ENCODE assay signal across 10 mouse cellular contexts in the genomic region with DNA sequence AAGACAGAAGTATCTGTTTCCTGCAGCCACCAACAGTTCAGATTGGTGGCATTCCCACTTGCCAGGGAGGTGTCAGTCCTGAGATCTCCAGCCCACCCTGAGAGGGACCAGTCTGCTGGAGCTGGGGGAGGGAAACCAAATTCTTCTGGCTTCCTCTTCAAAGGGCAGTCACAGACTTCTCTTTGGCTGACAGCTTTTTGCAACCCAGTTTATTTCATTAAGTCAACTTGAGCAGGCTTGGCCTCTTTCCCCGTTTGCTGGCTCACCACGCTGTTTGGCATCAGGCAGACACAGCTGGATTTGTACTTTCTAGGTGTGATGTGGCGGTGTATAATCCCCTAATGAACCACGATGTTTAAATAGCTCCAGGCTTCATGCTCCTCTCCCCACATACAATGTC.
A peak's percentile ranks its signal among the peaks of the same experiment; 100 is the strongest.
DNase-seq lines count a peak whose midpoint lies in the region; ATAC-seq and TF ChIP-seq lines count a peak whose summit lies in the region.
"Had no signal": no experiment of that assay in that cellular context is flagged by ENCODE, and none has a peak within 500 bp of the region (broad histone marks: within the 10 kb centered on the region; RNA-seq: fewer than 3 reads in every experiment).

No protein-coding gene starts in this region.

- no peaks in the 10 kb centered on the region for H3K9me3 ChIP-seq in kidney, postnatal 0 days (replicated peaks; ENCODE audit: low read length)
- no peaks in the 10 kb centered on the region for H3K9me3 ChIP-seq in kidney, embryonic 15.5 days (replicated peaks)
- no peaks in the 10 kb centered on the region for H3K9me3 ChIP-seq in forebrain, embryonic 16.5 days (ENCODE audit: control insufficient read depth, low read length)

- H3K4me3 ChIP-seq in kidney, postnatal 0 days (replicated peaks; ENCODE audit: low read depth, low read length): no peak overlapping the region
- H3K4me3 ChIP-seq in kidney, embryonic 15.5 days (replicated peaks): no peak overlapping the region
- H3K4me3 ChIP-seq in lung, adult 2 months (replicated peaks; ENCODE audit: extremely low read depth, low read depth, low read length): no peak overlapping the region
- no peak overlapping the region for H3K4me3 ChIP-seq in forebrain, embryonic 16.5 days (replicated peaks; ENCODE audit: low read length)
- H3K4me3 ChIP-seq: erythroblast, embryonic 14.5 days had no signal

- H3K4me1 ChIP-seq in kidney, postnatal 0 days (replicated peaks; ENCODE audit: insufficient read depth, low read length): no peaks in the 10 kb centered on the region
- peaks cover 15% of the 10 kb centered on the region for H3K4me1 ChIP-seq in kidney, embryonic 15.5 days
- no peaks in the 10 kb centered on the region; the same call in 1 of the 2 replicates for H3K4me1 ChIP-seq in lung, adult 2 months (ENCODE audit: control insufficient read depth, insufficient read depth, low read length)
- peaks cover 7% of the 10 kb centered on the region for H3K4me1 ChIP-seq in forebrain, embryonic 16.5 days (replicated peaks; ENCODE audit: control insufficient read depth, insufficient read depth, low read length)

- H3K9ac ChIP-seq in kidney, postnatal 0 days (ENCODE audit: low read depth, low read length): no peak overlapping the region
- H3K9ac ChIP-seq in kidney, embryonic 15.5 days: no peak overlapping the region
- H3K9ac ChIP-seq in forebrain, embryonic 16.5 days (replicated peaks; ENCODE audit: low read depth, low read length): no peak overlapping the region

- H3K36me3 ChIP-seq in kidney, postnatal 0 days (ENCODE audit: insufficient read depth, low read length): no peaks in the 10 kb centered on the region
- no peaks in the 10 kb centered on the region for H3K36me3 ChIP-seq in kidney, embryonic 15.5 days
- no peaks in the 10 kb centered on the region for H3K36me3 ChIP-seq in forebrain, embryonic 16.5 days (ENCODE audit: control insufficient read depth, insufficient read depth)

- ATAC-seq in kidney, postnatal 0 days (replicated peaks; ENCODE audit: low FRiP score, low read depth): no peak
- ATAC-seq in kidney, embryonic 15.5 days (replicated peaks; ENCODE audit: low FRiP score): no peak
- 0 out of 2 replicates have a peak, but pooled peaks have one; percentile 15 for ATAC-seq in common myeloid progenitor, adult 5-6 weeks (replicated peaks; ENCODE audit: low read depth, poor library complexity, severe bottlenecking)
- no peak for ATAC-seq in erythroid progenitor cell, adult 5-6 weeks (replicated peaks; ENCODE audit: low FRiP score, poor library complexity, severe bottlenecking)
- no peak for ATAC-seq in forebrain, embryonic 16.5 days
- ATAC-seq: Patski had no signal

- no peak for TF ChIP-seq CTCF in kidney, postnatal 0 days (IDR thresholded peaks at IDR 0.05; ENCODE audit: low read depth)
- no peak for TF ChIP-seq CTCF in lung, adult 2 months (IDR thresholded peaks at IDR 0.05; ENCODE audit: insufficient read depth, low read length)

- no peak for TF ChIP-seq POLR2A in lung, adult 2 months (IDR thresholded peaks at IDR 0.05; ENCODE audit: borderline replicate concordance, extremely low read depth, low read depth, low read length)

- no peak overlapping the region for H3K4me2 ChIP-seq in kidney, postnatal 0 days (ENCODE audit: low read length)
- H3K4me2 ChIP-seq in kidney, embryonic 15.5 days: no peak overlapping the region
- no peak overlapping the region for H3K4me2 ChIP-seq in forebrain, embryonic 16.5 days (ENCODE audit: low read length)

- DNase-seq in kidney, postnatal 0 days (ENCODE audit: low spot score): peak; percentile 58
- DNase-seq in gastrocnemius, postnatal 4 days (ENCODE audit: low spot score in 2 of 2): peak; percentile 41 to 74
- DNase-seq in lung, adult 2 months: peak; percentile 11
- no peak for DNase-seq in c-Kit-positive CD71-positive TER-119-positive erythroid progenitor cells, embryonic 14.5 days (ENCODE audit: low spot score)

- H3K27me3 ChIP-seq in kidney, postnatal 0 days (ENCODE audit: insufficient read depth, low read length): no peaks in the 10 kb centered on the region
- H3K27me3 ChIP-seq in kidney, embryonic 15.5 days: no peaks in the 10 kb centered on the region
- no peaks in the 10 kb centered on the region for H3K27me3 ChIP-seq in forebrain, embryonic 16.5 days (replicated peaks; ENCODE audit: control insufficient read depth, insufficient read depth, low read length)
- H3K27me3 ChIP-seq: Patski had no signal

- 36% methylated on average over 4 of the region's 4 CpGs for WGBS in kidney, postnatal 0 days
- 37% methylated on average over 4 of the region's 4 CpGs for WGBS in kidney, embryonic 15.5 days
- 31% methylated on average over 4 of the region's 4 CpGs for WGBS in lung, adult 2 months
- 29% methylated on average over 4 of the region's 4 CpGs for WGBS in forebrain, embryonic 16.5 days

- H3K27ac ChIP-seq in kidney, postnatal 0 days: no peak overlapping the region
- no peak overlapping the region for H3K27ac ChIP-seq in kidney, embryonic 15.5 days
- no peak overlapping the region for H3K27ac ChIP-seq in forebrain, embryonic 16.5 days (ENCODE audit: low read length)
